Mouse (Mus musculus): ENCODE results near the gene Efr3b. TPM values are rescaled to one million over a fixed set of nuclear protein-coding genes. Genes with fewer than 3 reads are reported as not detected.

Efr3b gene
- total and polyA plus RNA-seq, 2 experiments from 2014 or later = 29.0 to 159 TPM

GRCm38 (mm10) chr12:3918577-3918976 lies 120.1 kb downstream of the Efr3b start:
- Histone ChIP-seq H3K27me3 (ENCODE audit: insufficient read depth, low read length) (no peaks in the 10 kb centered on the region), H3K27ac (no peak overlapping the region), H3K36me3 (ENCODE audit: insufficient read depth, low read length) (no peaks in the 10 kb centered on the region), H3K4me2 (ENCODE audit: low read depth, low read length) (no peak overlapping the region), H3K9ac (replicated peaks; ENCODE audit: low read length) (no peak overlapping the region), H3K4me3 (ENCODE audit: low read length) (no peak overlapping the region), H3K9me3 (ENCODE audit: low read length) (no peaks in the 10 kb centered on the region), H3K4me1 (ENCODE audit: insufficient read depth, low read length) (no peaks in the 10 kb centered on the region)
- 57% methylated on average over 3 of the region's 3 CpGs for WGBS
- TF ChIP-seq CTCF (IDR thresholded peaks at IDR 0.05; ENCODE audit: low read depth) = no peak
- no peak for DNase-seq (ENCODE audit: low spot score)
- no peak for ATAC-seq

GRCm38 (mm10) chr12:3917668-3918341 lies 120.9 kb downstream of the Efr3b start:
- H3K4me2 ChIP-seq (ENCODE audit: low read depth, low read length) = no peak overlapping the region
- TF ChIP-seq CTCF (IDR thresholded peaks at IDR 0.05; ENCODE audit: low read depth) = no peak
- H3K9me3 ChIP-seq (ENCODE audit: low read length) = no peaks in the 10 kb centered on the region
- no peaks in the 10 kb centered on the region for H3K4me1 ChIP-seq (ENCODE audit: insufficient read depth, low read length)
- H3K27me3 ChIP-seq (ENCODE audit: insufficient read depth, low read length) = no peaks in the 10 kb centered on the region
- no peak overlapping the region for H3K9ac ChIP-seq (replicated peaks; ENCODE audit: low read length)
- no peak overlapping the region for H3K4me3 ChIP-seq (ENCODE audit: low read length)
- no peak overlapping the region for H3K27ac ChIP-seq
- ATAC-seq (peak; percentile 58), DNase-seq (ENCODE audit: low spot score) (no peak)
- WGBS = 18% methylated on average over 14 of the region's 14 CpGs
- H3K36me3 ChIP-seq (ENCODE audit: insufficient read depth, low read length) = no peaks in the 10 kb centered on the region

GRCm38 (mm10) chr12:3915852-3916251 lies 122.9 kb downstream of the Efr3b start:
- H3K4me3 ChIP-seq (ENCODE audit: low read length) = no peak overlapping the region

More at GRCm38 (mm10) chr12:3915852-3916251, 122.9 kb downstream of the Efr3b start:
- DNase-seq (ENCODE audit: low spot score) = no peak
- no peaks in the 10 kb centered on the region for H3K27me3 ChIP-seq (ENCODE audit: insufficient read depth, low read length)
- no peaks in the 10 kb centered on the region for H3K4me1 ChIP-seq (ENCODE audit: insufficient read depth, low read length)
- TF ChIP-seq CTCF (IDR thresholded peaks at IDR 0.05; ENCODE audit: low read depth) = no peak
- no peaks in the 10 kb centered on the region for H3K9me3 ChIP-seq (ENCODE audit: low read length)
- H3K27ac ChIP-seq = no peak overlapping the region
- WGBS = 83% methylated on average over 3 of the region's 3 CpGs
- H3K9ac ChIP-seq (replicated peaks; ENCODE audit: low read length) = no peak overlapping the region
- no peak for ATAC-seq
- H3K4me2 ChIP-seq (ENCODE audit: low read depth, low read length) = no peak overlapping the region
- no peaks in the 10 kb centered on the region for H3K36me3 ChIP-seq (ENCODE audit: insufficient read depth, low read length)

Other genes with a start within 250 kb of the Efr3b start
- gene Dnmt3a, start 232.9 kb downstream of the Efr3b start, total RNA-seq (2014; rRNA removed) = 81.8 and 90.3 TPM in 2 replicates
- gene Dnmt3a, start 232.9 kb downstream of the Efr3b start, polyA plus RNA-seq (2015; fragmentation: Nextera tagmentation; extraction: Ambion mirVana) = 133 and 134 TPM in 2 replicates
- gene Pomc, start 84.0 kb downstream of the Efr3b start, total RNA-seq (2014; rRNA removed) = 5.3 and 5.7 TPM in 2 replicates
- 3.5 and 4.2 TPM in 2 replicates for gene Pomc, start 84.0 kb downstream of the Efr3b start, polyA plus RNA-seq (2015; fragmentation: Nextera tagmentation; extraction: Ambion mirVana)
- gene Dnajc27, start 43.7 kb upstream of the Efr3b start, total RNA-seq (2014; rRNA removed) = 47.4 and 49.5 TPM in 2 replicates
- 24.2 and 25.2 TPM in 2 replicates for gene Dnajc27, start 43.7 kb upstream of the Efr3b start, polyA plus RNA-seq (2015; fragmentation: Nextera tagmentation; extraction: Ambion mirVana)
- gene Adcy3, start 94.2 kb upstream of the Efr3b start, total RNA-seq (2014; rRNA removed) = 40.4 and 40.9 TPM in 2 replicates
- 11.5 and 12.5 TPM in 2 replicates for gene Adcy3, start 94.2 kb upstream of the Efr3b start, polyA plus RNA-seq (2015; fragmentation: Nextera tagmentation; extraction: Ambion mirVana)
- gene Ptrhd1, start 195.1 kb upstream of the Efr3b start, total RNA-seq (2014; rRNA removed) = 5.5 and 8.0 TPM in 2 replicates
- 8.9 and 9.4 TPM in 2 replicates for gene Ptrhd1, start 195.1 kb upstream of the Efr3b start, polyA plus RNA-seq (2015; fragmentation: Nextera tagmentation; extraction: Ambion mirVana)
- 5.2 and 5.9 TPM in 2 replicates for gene Cenpo, start 195.4 kb upstream of the Efr3b start, total RNA-seq (2014; rRNA removed)
- 5.3 and 5.7 TPM in 2 replicates for gene Cenpo, start 195.4 kb upstream of the Efr3b start, polyA plus RNA-seq (2015; fragmentation: Nextera tagmentation; extraction: Ambion mirVana)